Mouse (Mus musculus): ENCODE measurements around the gene Cnpy3.
A peak's percentile ranks its signal among the peaks of the same experiment; 100 is the strongest.
"Not testable (repeated sequence)": the region's sequence is repeated elsewhere in the genome, so short reads cannot be mapped to it uniquely, and the experiment has no call there.

Cnpy3 gene

GRCm38 (mm10) chr17:46751794-46752556, at the start of gene Cnpy3:
Gene Cnpy3 (minus strand): TSS chr17:46752214.
- peak; percentile 92 for DNase-seq (ENCODE audit: low read depth)

DNA sequence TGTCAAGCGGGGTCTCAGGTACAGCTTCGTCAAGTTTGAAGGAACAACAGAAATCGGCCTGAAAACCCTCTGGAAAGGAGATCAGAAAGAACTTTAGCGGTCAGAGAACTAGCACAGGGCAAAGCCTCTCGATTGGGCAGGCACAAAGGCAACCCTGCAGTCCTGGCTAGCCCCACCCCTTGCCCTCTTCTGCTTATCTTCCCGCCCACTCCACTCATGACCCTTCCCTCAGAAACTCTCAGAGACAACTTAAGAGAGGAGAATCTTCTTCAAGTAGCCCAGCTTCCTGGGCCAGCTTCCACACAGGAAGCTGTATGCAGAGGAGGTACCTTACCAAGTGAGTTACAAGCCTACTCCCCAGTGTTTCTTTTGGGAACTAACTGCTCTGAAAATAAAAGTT, 49.7 kb upstream of the Cnpy3 start:
- DNase-seq (ENCODE audit: low read depth) = no peak

GRCm38 (mm10) chr17:46799680-46800079, 47.7 kb upstream of the Cnpy3 start:
- DNase-seq (ENCODE audit: low read depth) = no peak

- no peak for DNase-seq (ENCODE audit: low read depth)
These were observed 45.4 kb upstream of the Cnpy3 start for GRCm38 (mm10) chr17:46797386-46797785.

- DNase-seq (ENCODE audit: low read depth) = no peak
These were observed 44.7 kb upstream of the Cnpy3 start for GRCm38 (mm10) chr17:46796743-46797142.

GRCm38 (mm10) chr17:46792963-46793362, 40.9 kb upstream of the Cnpy3 start:
- no peak for DNase-seq (ENCODE audit: low read depth)

DNA sequence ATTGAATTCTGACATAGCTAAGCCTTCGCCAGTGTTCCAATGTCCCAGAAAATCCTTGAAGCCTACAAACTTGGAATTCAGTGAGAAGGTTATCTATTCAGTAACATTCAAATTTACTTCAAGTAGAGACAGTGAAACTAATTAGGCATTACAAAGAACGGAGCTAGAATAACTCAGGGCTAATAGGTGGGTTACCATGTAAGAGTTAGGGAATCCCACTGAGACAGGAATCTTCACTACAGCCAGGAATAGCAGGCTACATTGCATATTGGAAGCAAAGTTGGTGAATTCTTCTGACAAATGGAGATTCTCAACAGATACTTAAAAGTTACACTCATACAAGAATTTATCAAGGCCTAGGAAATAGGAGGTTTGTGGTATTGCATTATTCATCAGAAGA, 36.0 kb upstream of the Cnpy3 start:
- DNase-seq (ENCODE audit: low read depth) = not testable (repeated sequence)

DNA sequence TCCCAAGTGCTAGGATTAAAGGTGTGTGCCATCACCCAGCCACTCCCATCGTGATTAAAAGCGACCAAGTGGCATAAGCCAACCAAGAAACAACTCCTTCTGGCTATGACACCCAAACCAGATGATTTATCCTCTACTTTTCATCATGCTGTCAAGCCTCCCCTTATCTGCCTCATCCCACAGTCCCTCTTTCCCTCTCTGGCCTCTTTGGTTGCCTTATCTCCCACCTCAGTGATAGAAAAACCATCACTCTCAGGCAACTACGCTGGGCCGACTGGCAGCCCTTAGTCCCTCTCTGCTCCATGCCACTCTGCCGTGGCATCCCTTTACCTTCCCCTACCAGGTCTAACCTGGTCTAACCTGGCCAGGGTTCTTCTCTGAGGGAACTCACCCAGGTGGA, 34.9 kb upstream of the Cnpy3 start:
- DNase-seq (ENCODE audit: low read depth) = no peak

- no peak for DNase-seq (ENCODE audit: low read depth)
These were observed 31.2 kb upstream of the Cnpy3 start for GRCm38 (mm10) chr17:46783222-46783565.

GRCm38 (mm10) chr17:46782341-46783221, 30.6 kb upstream of the Cnpy3 start, which contains the start of gene Rpl7l1:
Gene Rpl7l1 (minus strand): TSS chr17:46782672.
- peak; percentile 91 for DNase-seq (ENCODE audit: low read depth)

GRCm38 (mm10) chr17:46781876-46782275, 29.9 kb upstream of the Cnpy3 start:
- no peak for DNase-seq (ENCODE audit: low read depth)

- DNase-seq (ENCODE audit: low read depth) = no peak
These were observed 24.1 kb upstream of the Cnpy3 start for GRCm38 (mm10) chr17:46776087-46776486.

DNA sequence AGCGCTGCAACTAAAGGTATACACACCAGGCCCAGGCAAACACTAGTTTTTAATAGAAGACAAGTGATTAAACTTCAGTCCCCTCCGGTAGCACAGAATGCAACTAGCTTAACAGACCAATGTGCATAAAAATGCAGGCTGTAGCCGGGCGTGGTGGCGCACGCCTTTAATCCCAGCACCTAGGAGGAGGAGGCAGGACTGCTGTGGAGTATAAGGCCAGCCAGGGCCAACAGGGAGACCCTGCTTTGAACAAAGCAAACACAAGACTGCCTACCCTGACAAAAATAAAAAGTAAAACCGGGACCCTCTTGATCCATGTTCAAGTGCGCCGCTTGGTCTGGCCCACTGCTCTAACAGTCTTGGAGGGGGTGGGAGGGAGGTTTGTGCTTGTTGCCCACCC, 23.1 kb upstream of the Cnpy3 start:
- no peak for DNase-seq (ENCODE audit: low read depth)

- DNase-seq (ENCODE audit: low read depth) = no peak
These were observed 22.1 kb upstream of the Cnpy3 start for GRCm38 (mm10) chr17:46774131-46774472.

GRCm38 (mm10) chr17:46773278-46774130, 21.5 kb upstream of the Cnpy3 start:
- DNase-seq (ENCODE audit: low read depth) = no peak

DNA sequence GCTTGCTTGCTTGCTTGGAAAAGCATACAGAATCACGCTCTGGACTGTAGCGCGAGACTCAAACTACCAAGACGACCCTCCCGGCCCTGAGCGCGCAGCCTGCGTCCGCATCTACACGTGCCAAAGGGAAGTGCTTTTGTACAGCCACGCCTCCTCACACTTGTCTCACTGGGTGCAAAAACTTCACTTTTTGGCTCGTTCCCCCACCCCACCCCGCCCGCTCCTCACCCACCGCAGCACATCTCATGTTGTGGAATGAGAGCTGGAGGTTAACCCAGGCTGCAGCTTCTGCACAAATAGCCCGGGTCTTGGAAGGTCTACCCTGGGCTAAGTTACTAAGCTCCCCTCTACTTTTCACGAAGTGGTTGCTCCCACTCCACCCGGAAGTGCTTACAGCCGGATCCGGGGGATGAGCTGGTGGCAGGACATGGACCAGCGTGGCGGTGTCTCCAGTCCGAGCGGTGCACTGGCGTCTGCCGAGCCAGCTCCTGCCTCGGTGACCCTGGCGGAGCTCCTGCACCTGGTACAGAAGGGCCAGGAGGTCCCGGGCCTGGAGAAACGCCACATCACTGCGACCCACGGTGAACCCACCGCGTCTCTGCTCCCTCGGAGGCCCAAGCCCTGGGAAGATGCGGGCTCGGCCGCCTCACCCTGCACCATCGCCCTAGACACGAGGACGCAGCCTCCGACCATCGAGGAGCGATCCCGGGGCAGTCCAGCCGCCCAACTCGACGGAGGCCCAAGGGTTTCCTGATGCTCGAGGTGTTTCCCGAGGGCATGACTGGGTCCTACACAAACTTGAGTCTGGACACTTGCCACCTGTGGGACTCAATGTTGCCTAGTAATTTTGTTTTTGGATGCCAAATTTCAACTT, 20.6 kb upstream of the Cnpy3 start, which contains the start of gene 2310039H08Rik:
TSS of gene 2310039H08Rik (plus strand) at position 232 of the 874 bp plus-strand sequence.
- DNase-seq (ENCODE audit: low read depth) = peak; percentile 74

- DNase-seq (ENCODE audit: low read depth) = no peak
These were observed 20.0 kb upstream of the Cnpy3 start for GRCm38 (mm10) chr17:46772038-46772403.

DNA sequence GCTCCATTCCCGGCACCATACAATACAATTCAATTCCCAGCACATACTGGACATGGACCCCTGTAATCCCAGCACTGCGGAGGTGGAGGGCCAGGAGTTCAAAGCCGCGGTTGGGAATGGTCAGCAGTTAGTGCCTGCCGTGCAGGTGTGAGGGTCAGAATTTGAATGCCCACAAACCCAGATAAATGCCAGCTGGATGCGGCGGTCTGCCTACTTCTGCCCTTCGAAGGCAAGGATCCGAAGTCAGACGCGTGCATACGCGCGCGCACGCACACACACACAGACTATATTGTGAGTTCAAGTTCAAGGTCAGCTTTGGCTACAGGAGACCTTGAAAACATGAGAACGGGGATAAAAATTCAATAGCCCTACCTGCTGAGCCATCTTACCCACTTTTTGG, 19.6 kb upstream of the Cnpy3 start:
- DNase-seq (ENCODE audit: low read depth) = no peak

- DNase-seq (ENCODE audit: low read depth) = no peak
These were observed 19.0 kb upstream of the Cnpy3 start for GRCm38 (mm10) chr17:46771025-46771424.

- no peak for DNase-seq (ENCODE audit: low read depth)
These were observed 18.5 kb upstream of the Cnpy3 start for GRCm38 (mm10) chr17:46770546-46770945.

- no peak for DNase-seq (ENCODE audit: low read depth)
These were observed 15.9 kb upstream of the Cnpy3 start for GRCm38 (mm10) chr17:46767868-46768267.

All from c-Kit-positive CD71-negative TER-119-negative erythroid progenitor cells, embryonic 14.5 days (primary cell).